ENCODE assay signal across 8 mouse cellular contexts in genomic region chr6:108772913-108773312, GRCm38 (mm10). TPM values are rescaled to one million over a fixed set of nuclear protein-coding genes. Genes with fewer than 3 reads are reported as not detected.
DNase-seq lines count a peak whose midpoint lies in the region; TF ChIP-seq lines count a peak whose summit lies in the region.

No protein-coding gene starts in this region.

- TF ChIP-seq CTCF in kidney, adult 2 months (conservative IDR thresholded peaks at IDR 0.05; ENCODE audit: insufficient read depth, insufficient read length, low read depth, low read length), result peak; percentile 95

- 10% methylated on average over 9 of the region's 9 CpGs for WGBS in kidney, adult 2 months
- WGBS in limb, embryonic 10.5 days, result 16% methylated on average over 9 of the region's 9 CpGs

- intact Hi-C loops in gastrocnemius, postnatal 14 days (cut with DNase I; ENCODE audit: low total_unique reads), result no loop called here

- no peak overlapping the region for H3K27ac ChIP-seq in kidney, adult 2 months (ENCODE audit: insufficient read depth, low read depth, low read length)
- H3K27ac ChIP-seq in limb, embryonic 10.5 days, result no peak overlapping the region

- H3K4me1 ChIP-seq in kidney, adult 2 months (ENCODE audit: control insufficient read depth, insufficient read depth, low read length), result no peaks in the 10 kb centered on the region
- no peaks in the 10 kb centered on the region for H3K4me1 ChIP-seq in limb, embryonic 10.5 days

- no peak for TF ChIP-seq POLR2A in kidney, adult 2 months (IDR thresholded peaks at IDR 0.05; ENCODE audit: low read depth, low read length)

- no peaks in the 10 kb centered on the region for H3K36me3 ChIP-seq in kidney, adult 2 months (ENCODE audit: control insufficient read depth, insufficient read depth, low read length)
- H3K36me3 ChIP-seq in limb, embryonic 10.5 days, result no peaks in the 10 kb centered on the region

- DNase-seq in 3134 (ENCODE audit: extremely low read depth, insufficient read length, low spot score), result peak; percentile 61
- peak; percentile 79 to 94 for DNase-seq in adrenal gland, adult (ENCODE audit: inconsistent age in 2 of 2, low spot score in 1 of 2)
- DNase-seq in embryo, embryonic 10 days (ENCODE audit: low spot score), result peak; percentile 87
- DNase-seq in gastrocnemius, postnatal 14 days, result peak; percentile 80
- peak; percentile 83 for DNase-seq in kidney, adult 2 months
- DNase-seq in limb, embryonic 10.5 days (ENCODE audit: low spot score), result peak; percentile 83
- DNase-seq in monocyte, adult 2 months (ENCODE audit: low read depth in 1 of 2, low spot score in 2 of 2), result peak; percentile 41 to 48
- peak; percentile 54 to 67 for DNase-seq in spleen, postnatal 36 days (ENCODE audit: low spot score in 2 of 2)

- H3K27me3 ChIP-seq in kidney, adult 2 months (replicated peaks; ENCODE audit: control insufficient read depth, insufficient read depth, low read length), result no peaks in the 10 kb centered on the region
- no peaks in the 10 kb centered on the region for H3K27me3 ChIP-seq in limb, embryonic 10.5 days (ENCODE audit: low read depth, poor library complexity, severe bottlenecking)

- no peaks in the 10 kb centered on the region for H3K9me3 ChIP-seq in limb, embryonic 10.5 days (replicated peaks)

- H3K4me3 ChIP-seq in kidney, adult 2 months (ENCODE audit: insufficient read depth, low read depth, low read length), result no peak overlapping the region
- no peak overlapping the region for H3K4me3 ChIP-seq in limb, embryonic 10.5 days

RNA-seq across cellular contexts. Expression of gene Arl8b, which starts 10.0 kb away (rescaled TPM):
- total RNA-seq in gastrocnemius, postnatal 14 days (2021), result 10 to 100 TPM; 69.5 to 72.6 TPM
- polyA plus RNA-seq in kidney, adult 2 months (2012; rRNA removed), result 17.6 and 21.9 TPM in 2 replicates
- polyA plus RNA-seq in limb, embryonic 10.5 days (2016; fragmentation: Nextera tagmentation; extraction: Ambion mirVana), result 55.1 and 64.3 TPM in 2 replicates

RNA-seq across cellular contexts. Expression of gene Edem1, which starts 55.5 kb away (rescaled TPM):
- total RNA-seq in gastrocnemius, postnatal 14 days (2021), result 1 to 10 TPM; 6.5 to 8.8 TPM
- 17.8 and 18.4 TPM in 2 replicates for polyA plus RNA-seq in kidney, adult 2 months (2012; rRNA removed)
- 19.7 and 21.5 TPM in 2 replicates for polyA plus RNA-seq in limb, embryonic 10.5 days (2016; fragmentation: Nextera tagmentation; extraction: Ambion mirVana)
